Mouse (Mus musculus) MEL (cell line): Measurements from ENCODE around the gene Pard3. TPM values are rescaled to one million over a fixed set of nuclear protein-coding genes. Genes with fewer than 3 reads are reported as not detected.

Experiments
- DNase-seq: peaks from one replicate; pipeline ENCODE4 v3.0.0; 2011; ENCODE audit warnings: low read depth, low spot score
- H3K27ac ChIP-seq: 2 replicates; pipeline ENCODE4 v1.5.1; 2012; ENCODE audit warnings: low read depth, mild to moderate bottlenecking, control low read depth, low read length, moderate library complexity; ENCODE audit not compliant: control insufficient read depth
- H3K27me3 ChIP-seq, 2 experiments: fragments of 150-350 bp in 1 of 2; sonication (generic) in 1 of 2; 2 replicates each; pipeline ENCODE4 v1.6.1; 2012; ENCODE audit warnings: low read length in 2 of 2, mild to moderate bottlenecking in 2 of 2, improper control_type of control experiment in 1 of 2, moderate library complexity in 1 of 2; ENCODE audit not compliant: insufficient read depth in 2 of 2, control insufficient read depth in 1 of 2
- H3K36me3 ChIP-seq, 2 experiments: 2 replicates each; pipeline ENCODE4 v1.6.1; 2012 to 2014; ENCODE audit warnings: low read length in 2 of 2, improper control_type of control experiment in 1 of 2, inconsistent platforms in 1 of 2, mild to moderate bottlenecking in 1 of 2; ENCODE audit not compliant: insufficient read depth in 2 of 2, control insufficient read depth in 1 of 2
- H3K4me1 ChIP-seq, 2 experiments: fragments of 150-350 bp in 1 of 2; sonication (generic) in 1 of 2; 2 replicates each; pipeline ENCODE4 v1.6.1; 2012; ENCODE audit warnings: low read length in 2 of 2, improper control_type of control experiment in 1 of 2, mild to moderate bottlenecking in 1 of 2; ENCODE audit not compliant: insufficient read depth in 2 of 2, control insufficient read depth in 1 of 2
- H3K4me3 ChIP-seq, 2 experiments: fragments of 150-350 bp in 1 of 2; sonication (generic) in 1 of 2; 2 replicates each; pipeline ENCODE4 v1.5.1; 2012; ENCODE audit warnings: low read depth in 2 of 2, low read length in 2 of 2, mild to moderate bottlenecking in 2 of 2, moderate library complexity in 2 of 2, control low read depth in 1 of 2, improper control_type of control experiment in 1 of 2; ENCODE audit not compliant: control insufficient read depth in 1 of 2, insufficient read depth in 1 of 2
- H3K79me2 ChIP-seq: 2 replicates; pipeline ENCODE4 v1.6.1; 2012; ENCODE audit warnings: mild to moderate bottlenecking, low read length, moderate library complexity; ENCODE audit not compliant: control insufficient read depth, poor library complexity, insufficient read depth
- H3K9ac ChIP-seq: 2 replicates; pipeline ENCODE4 v1.6.1; 2012; ENCODE audit warnings: low read depth, mild to moderate bottlenecking, control low read depth, low read length, moderate library complexity; ENCODE audit not compliant: control insufficient read depth, poor library complexity, severe bottlenecking
- H3K9me3 ChIP-seq: fragments of 150-350 bp; sonication (generic); replicated peaks from 2 replicates; pipeline ENCODE4 v1.6.1; 2012; ENCODE audit warnings: mild to moderate bottlenecking, low read length, improper control_type of control experiment, moderate library complexity; ENCODE audit not compliant: insufficient read depth
- CHD1 ChIP-seq: IDR thresholded peaks from 2 replicates; pipeline ENCODE4 v1.6.1; 2012; ENCODE audit warnings: low read depth, mild to moderate bottlenecking, inconsistent platforms, low read length, improper control_type of control experiment
- CHD2 ChIP-seq: IDR thresholded peaks from 2 replicates; pipeline ENCODE4 v1.6.1; 2011; ENCODE audit warnings: low read length, improper control_type of control experiment
- CTCF ChIP-seq, 3 experiments: IDR thresholded peaks in 2 of 3; conservative IDR thresholded peaks in 1 of 3; 2 replicates each; pipeline ENCODE4 v1.5.1; 2011 to 2012; ENCODE audit warnings: low read length in 3 of 3, low read depth in 2 of 3, mild to moderate bottlenecking in 2 of 3, improper control_type of control experiment in 1 of 3, inconsistent platforms in 1 of 3, mixed read lengths in 1 of 3, moderate library complexity in 1 of 3; ENCODE audit not compliant: control insufficient read depth in 1 of 3, insufficient read depth in 1 of 3, poor library complexity in 1 of 3, severe bottlenecking in 1 of 3
- E2F4 ChIP-seq: IDR thresholded peaks from 2 replicates; pipeline ENCODE4 v1.6.1; 2011; ENCODE audit warnings: low read depth, low read length, improper control_type of control experiment, borderline replicate concordance
- ELF1 ChIP-seq: IDR thresholded peaks from 2 replicates; pipeline ENCODE4 v1.6.1; 2014; ENCODE audit warnings: low read depth, mild to moderate bottlenecking, inconsistent platforms, low read length, improper control_type of control experiment, moderate library complexity
- EP300 ChIP-seq, 2 experiments: IDR thresholded peaks; 2 replicates each; pipeline ENCODE4 v1.6.1; 2011; ENCODE audit warnings: improper control_type of control experiment in 2 of 2, low read length in 2 of 2, low read depth in 1 of 2, mild to moderate bottlenecking in 1 of 2
- ETS1 ChIP-seq: IDR thresholded peaks from 2 replicates; pipeline ENCODE4 v1.6.1; 2012; ENCODE audit warnings: low read depth, mild to moderate bottlenecking, inconsistent platforms, low read length, improper control_type of control experiment, moderate library complexity
- GATA1 ChIP-seq: IDR thresholded peaks from 2 replicates; pipeline ENCODE4 v1.6.1; 2011; ENCODE audit warnings: low read depth, low read length, improper control_type of control experiment
- HCFC1 ChIP-seq: IDR thresholded peaks from 2 replicates; pipeline ENCODE4 v1.6.1; 2012; ENCODE audit warnings: low read depth, mild to moderate bottlenecking, inconsistent platforms, low read length, improper control_type of control experiment, moderate library complexity
- KAT2A ChIP-seq: conservative IDR thresholded peaks from 2 replicates; pipeline ENCODE4 v1.6.1; 2012; ENCODE audit warnings: low read depth, low read length, improper control_type of control experiment, inconsistent platforms
- MAX ChIP-seq: IDR thresholded peaks from 2 replicates; pipeline ENCODE4 v1.6.1; 2011; ENCODE audit warnings: low read length, improper control_type of control experiment
- MAZ ChIP-seq: IDR thresholded peaks from 2 replicates; pipeline ENCODE4 v1.6.1; 2012; ENCODE audit warnings: low read depth, mild to moderate bottlenecking, inconsistent platforms, low read length, improper control_type of control experiment
- MEF2A ChIP-seq: IDR thresholded peaks from 2 replicates; pipeline ENCODE4 v1.6.1; 2014; ENCODE audit warnings: low read depth, mild to moderate bottlenecking, inconsistent platforms, low read length, improper control_type of control experiment; ENCODE audit not compliant: poor library complexity, insufficient replicate concordance, severe bottlenecking; ENCODE audit errors: extremely low read depth
- MXI1 ChIP-seq: IDR thresholded peaks from 2 replicates; pipeline ENCODE4 v1.6.1; 2011; ENCODE audit warnings: mild to moderate bottlenecking, low read depth, low read length, improper control_type of control experiment
- MYB ChIP-seq: IDR thresholded peaks from 2 replicates; pipeline ENCODE4 v1.6.1; 2011; ENCODE audit warnings: mild to moderate bottlenecking, low read depth, low read length, improper control_type of control experiment
- NELFE ChIP-seq: IDR thresholded peaks from 2 replicates; pipeline ENCODE4 v1.6.1; 2011; ENCODE audit warnings: low read depth, low read length, improper control_type of control experiment
- NRF1 ChIP-seq: IDR thresholded peaks from 2 replicates; pipeline ENCODE4 v1.6.1; 2014; ENCODE audit warnings: low read depth, mild to moderate bottlenecking, inconsistent platforms, low read length, improper control_type of control experiment, moderate library complexity; ENCODE audit not compliant: poor library complexity, insufficient read depth, severe bottlenecking
- POLR2A ChIP-seq, 2 experiments: IDR thresholded peaks; 2 replicates each; pipeline ENCODE4 v1.6.1; 2011 to 2012; ENCODE audit warnings: low read length in 2 of 2, mild to moderate bottlenecking in 2 of 2, control low read depth in 1 of 2, improper control_type of control experiment in 1 of 2, low read depth in 1 of 2, moderate library complexity in 1 of 2; ENCODE audit not compliant: control insufficient read depth in 1 of 2, insufficient read depth in 1 of 2, poor library complexity in 1 of 2
- POLR2AphosphoS2 ChIP-seq: IDR thresholded peaks from 2 replicates; pipeline ENCODE4 v1.6.1; 2011; ENCODE audit warnings: low read length, improper control_type of control experiment
- RAD21 ChIP-seq: IDR thresholded peaks from 2 replicates; pipeline ENCODE4 v1.6.1; 2011; ENCODE audit warnings: mild to moderate bottlenecking, low read depth, low read length, improper control_type of control experiment
- SIN3A ChIP-seq: IDR thresholded peaks from 2 replicates; pipeline ENCODE4 v1.6.1; 2012; ENCODE audit warnings: low read length, improper control_type of control experiment, inconsistent platforms
- TAL1 ChIP-seq: IDR thresholded peaks from 2 replicates; pipeline ENCODE4 v1.6.1; 2012; ENCODE audit warnings: mild to moderate bottlenecking, inconsistent platforms, low read length, moderate library complexity, mixed read lengths
- TBP ChIP-seq: IDR thresholded peaks from 2 replicates; pipeline ENCODE4 v1.8.0; 2011; ENCODE audit warnings: low read depth, low read length, improper control_type of control experiment
- TCF12 ChIP-seq: IDR thresholded peaks from 2 replicates; pipeline ENCODE4 v1.6.1; 2014; ENCODE audit warnings: low read depth, mild to moderate bottlenecking, inconsistent platforms, low read length, improper control_type of control experiment, moderate library complexity
- UBTF ChIP-seq: IDR thresholded peaks from 2 replicates; pipeline ENCODE4 v1.6.1; 2012; ENCODE audit warnings: low read depth, mild to moderate bottlenecking, inconsistent platforms, low read length, improper control_type of control experiment, moderate library complexity, borderline replicate concordance; ENCODE audit not compliant: insufficient read depth
- USF1 ChIP-seq: IDR thresholded peaks from 2 replicates; pipeline ENCODE4 v1.6.1; 2014; ENCODE audit warnings: low read depth, mild to moderate bottlenecking, inconsistent platforms, low read length, improper control_type of control experiment, moderate library complexity
- ZC3H11A ChIP-seq: IDR thresholded peaks from 2 replicates; pipeline ENCODE4 v1.6.1; 2012; ENCODE audit warnings: low read depth, mild to moderate bottlenecking, inconsistent platforms, low read length, improper control_type of control experiment
- ZKSCAN1 ChIP-seq: IDR thresholded peaks from 2 replicates; pipeline ENCODE4 v1.6.1; 2012; ENCODE audit warnings: low read depth, mild to moderate bottlenecking, inconsistent platforms, low read length, improper control_type of control experiment, moderate library complexity
- ZNF384 ChIP-seq: IDR thresholded peaks from 2 replicates; pipeline ENCODE4 v1.6.1; 2012; ENCODE audit warnings: low read depth, mild to moderate bottlenecking, inconsistent platforms, low read length, improper control_type of control experiment
- polyA plus RNA-seq, 2 experiments: library from polyadenylated mRNA; stranded (reverse) in 1 of 2; unstranded in 1 of 2; fragments of >175 nt in 1 of 2; fragments of >200 nt in 1 of 2; gene quantifications; 2 replicates each; pipeline versions ENCODE4 v1.2.1 to v1.2.4; 2012; ENCODE audit warnings: low replicate concordance in 2 of 2, low read depth in 1 of 2; ENCODE audit not compliant: insufficient read length in 2 of 2, insufficient read depth in 1 of 2, missing spikeins in 1 of 2
- total RNA-seq: library from RNA; depleted of rRNA; stranded (reverse); fragments of 300-350 nt; gene quantifications from 2 replicates; pipeline ENCODE4 v1.2.3, GENCODE M21; 2012

Gene Pard3
- total and polyA plus RNA-seq, 3 experiments: not detected

DNA sequence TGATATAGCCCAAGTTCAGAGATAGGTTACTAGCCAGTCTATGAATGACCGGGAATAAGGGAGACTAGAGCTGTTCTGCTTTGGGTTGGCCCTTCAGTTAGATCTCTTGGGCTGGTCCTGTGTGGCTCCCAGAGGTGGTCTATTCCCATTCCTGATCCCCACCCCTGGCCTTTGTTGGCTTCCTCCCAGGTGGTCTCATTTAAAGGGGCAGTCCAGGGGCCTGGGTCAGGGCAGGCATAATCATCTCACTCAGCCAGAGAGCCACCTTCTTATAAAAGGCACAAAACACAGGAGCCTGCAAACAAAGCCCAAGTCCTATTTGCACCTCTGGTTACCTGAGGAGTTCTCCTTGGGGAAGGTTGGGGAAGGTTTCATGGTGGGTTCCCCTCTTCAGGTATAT lies 447.6 kb downstream of the Pard3 start:
- H3K9ac ChIP-seq: no peak overlapping the region
- no peak for DNase-seq
- no peaks in the 10 kb centered on the region for H3K79me2 ChIP-seq
- H3K36me3 ChIP-seq: no peaks in the 10 kb centered on the region
- TF ChIP-seq MYB (no peak), HCFC1 (no peak), RAD21 (no peak), SIN3A (no peak), ELF1 (no peak), USF1 (no peak), MEF2A (no peak), ETS1 (no peak), CTCF (IDR thresholded peaks at IDR 0.05 in 2 of 3, conservative IDR thresholded peaks at IDR 0.05 in 1 of 3; ENCODE audit: control insufficient read depth in 1 of 3, insufficient read depth in 1 of 3, low read depth in 2 of 3, low read length in 3 of 3, poor library complexity in 1 of 3, severe bottlenecking in 1 of 3) (no peak), NRF1 (no peak), NELFE (no peak), ZKSCAN1 (no peak), ZNF384 (no peak), TCF12 (no peak), E2F4 (no peak), UBTF (no peak), TAL1 (no peak), CHD2 (no peak), POLR2A (IDR thresholded peaks at IDR 0.05; ENCODE audit: control insufficient read depth in 1 of 2, insufficient read depth in 1 of 2, low read depth in 1 of 2, low read length in 2 of 2, poor library complexity in 1 of 2) (no peak), CHD1 (no peak)
- TF ChIP-seq, all 39 proteins: peak for 0
- Histone ChIP-seq H3K4me3 (no peak overlapping the region), H3K4me1 (no peaks in the 10 kb centered on the region), H3K27me3 (no peaks in the 10 kb centered on the region), H3K9me3 (no peaks in the 10 kb centered on the region), H3K27ac (no peak overlapping the region)

DNA sequence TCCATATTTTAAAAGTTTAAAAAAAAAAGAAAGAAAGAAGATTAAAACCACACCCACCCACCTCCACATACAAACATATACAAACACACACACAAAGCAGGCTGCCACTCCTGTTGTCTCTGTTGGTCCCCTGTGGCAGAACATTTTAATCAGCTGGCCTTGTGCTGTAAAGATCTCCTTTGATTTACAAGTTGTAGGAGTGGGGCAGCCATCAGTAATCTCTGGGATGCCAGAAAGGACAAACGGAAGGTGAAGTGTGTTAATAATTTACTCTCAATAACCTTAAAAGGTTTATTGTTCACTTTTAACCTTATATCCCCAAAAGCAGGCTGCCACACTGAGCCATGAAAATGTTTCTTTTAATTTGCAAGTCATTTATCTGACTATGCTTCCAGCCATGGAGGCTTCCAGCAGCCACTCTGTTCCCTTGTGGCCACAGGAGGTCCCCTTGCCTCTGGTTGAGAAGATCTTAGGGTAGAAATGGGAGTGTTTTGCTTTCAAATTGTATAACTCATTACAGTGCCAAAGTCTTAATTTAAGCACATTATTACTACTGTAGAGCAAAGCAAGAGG lies 448.4 kb downstream of the Pard3 start:
- no peak for TF ChIP-seq ETS1
- no peak for TF ChIP-seq TCF12
- no peak for TF ChIP-seq ELF1
- TF ChIP-seq MEF2A: no peak
- no peak for TF ChIP-seq MAZ
- TF ChIP-seq GATA1: no peak
- no peak for TF ChIP-seq MAX
- no peak for TF ChIP-seq EP300 (IDR thresholded peaks at IDR 0.05; ENCODE audit: low read depth in 1 of 2, low read length in 2 of 2)
- no peak for TF ChIP-seq MYB
- no peak for TF ChIP-seq SIN3A
- no peak for TF ChIP-seq POLR2AphosphoS2
- TF ChIP-seq KAT2A: no peak
- TF ChIP-seq CHD1: no peak
- TF ChIP-seq E2F4: no peak
- TF ChIP-seq UBTF: no peak
- no peak for TF ChIP-seq ZC3H11A
- no peak for TF ChIP-seq HCFC1
- no peak for TF ChIP-seq POLR2A (IDR thresholded peaks at IDR 0.05; ENCODE audit: control insufficient read depth in 1 of 2, insufficient read depth in 1 of 2, low read depth in 1 of 2, low read length in 2 of 2, poor library complexity in 1 of 2)
- no peak for TF ChIP-seq TBP
- TF ChIP-seq MXI1: no peak
- H3K27ac ChIP-seq: no peak overlapping the region
- no peaks in the 10 kb centered on the region for H3K4me1 ChIP-seq
- no peaks in the 10 kb centered on the region for H3K27me3 ChIP-seq
- H3K9ac ChIP-seq: no peak overlapping the region
- H3K9me3 ChIP-seq: no peaks in the 10 kb centered on the region
- no peak for DNase-seq
- no peak overlapping the region for H3K4me3 ChIP-seq
- H3K79me2 ChIP-seq: no peaks in the 10 kb centered on the region
- no peaks in the 10 kb centered on the region for H3K36me3 ChIP-seq
